In genomic region chr17:44522906-44523305, GRCm38 (mm10) we compare ENCODE assay signal across 16 mouse cellular contexts.
DNase-seq lines count a peak whose midpoint lies in the region; ATAC-seq and TF ChIP-seq lines count a peak whose summit lies in the region.
"Had no signal": no experiment of that assay in that cellular context is flagged by ENCODE, and none has a peak within 500 bp of the region (broad histone marks: within the 10 kb centered on the region; RNA-seq: fewer than 3 reads in every experiment).

No protein-coding gene starts in this region.

- H3K9ac ChIP-seq in embryonic facial prominence, embryonic 14.5 days (ENCODE audit: low read depth, low read length) = no peak overlapping the region
- H3K9ac ChIP-seq in kidney, embryonic 16.5 days (replicated peaks; ENCODE audit: low read length) = no peak overlapping the region
- H3K9ac ChIP-seq: embryonic facial prominence, embryonic 13.5 days; forebrain, embryonic 12.5 days; heart, embryonic 15.5 days had no signal

- H3K27ac ChIP-seq in embryonic facial prominence, embryonic 14.5 days (replicated peaks; ENCODE audit: low read depth, low read length) = no peak overlapping the region
- no peak overlapping the region for H3K27ac ChIP-seq in embryonic facial prominence, embryonic 10.5 days (replicated peaks)
- H3K27ac ChIP-seq in kidney, adult 2 months (ENCODE audit: insufficient read depth, low read depth, low read length) = no peak overlapping the region
- no peak overlapping the region for H3K27ac ChIP-seq in kidney, embryonic 16.5 days (ENCODE audit: low read length)
- H3K27ac ChIP-seq: embryonic facial prominence, embryonic 13.5 days; forebrain, embryonic 12.5 days; heart, embryonic 15.5 days; midbrain, embryonic 10.5 days had no signal

- no peak overlapping the region for H3K4me3 ChIP-seq in embryonic facial prominence, embryonic 14.5 days (ENCODE audit: low read depth, low read length)
- no peak overlapping the region for H3K4me3 ChIP-seq in embryonic facial prominence, embryonic 10.5 days
- H3K4me3 ChIP-seq in kidney, adult 2 months (ENCODE audit: insufficient read depth, low read depth, low read length) = no peak overlapping the region
- no peak overlapping the region for H3K4me3 ChIP-seq in kidney, embryonic 16.5 days (ENCODE audit: low read length)
- H3K4me3 ChIP-seq: embryonic facial prominence, embryonic 13.5 days; forebrain, embryonic 12.5 days; heart, embryonic 15.5 days; midbrain, embryonic 10.5 days; myocyte had no signal

- WGBS in embryonic facial prominence, embryonic 14.5 days = 61% methylated on average over 5 of the region's 5 CpGs
- WGBS in embryonic facial prominence, embryonic 10.5 days = 71% methylated on average over 5 of the region's 5 CpGs
- 57% methylated on average over 5 of the region's 5 CpGs for WGBS in kidney, adult 2 months
- 44% methylated on average over 5 of the region's 5 CpGs for WGBS in kidney, embryonic 16.5 days

- peak; percentile 61 for DNase-seq in embryonic facial prominence, embryonic 14.5 days (ENCODE audit: low spot score)
- DNase-seq in embryonic facial prominence, embryonic 10.5 days (ENCODE audit: low spot score) = no peak
- DNase-seq in kidney, adult 2 months = peak; percentile 27
- peak; percentile 51 for DNase-seq in 3T3-L1 (ENCODE audit: low read depth, low spot score)
- peak; percentile 74 for DNase-seq in adrenal gland, postnatal 14 days
- DNase-seq in right cerebral cortex, adult 2 months (ENCODE audit: low spot score in 2 of 2) = no peak
- no peak for DNase-seq in layer of hippocampus, postnatal 14 days (ENCODE audit: low spot score in 2 of 2)
- DNase-seq: B cell, adult 2 months; cerebellum, adult 8-10 months had no signal

- H3K36me3 ChIP-seq in embryonic facial prominence, embryonic 14.5 days (ENCODE audit: control insufficient read depth, insufficient read depth, low read length) = no peaks in the 10 kb centered on the region
- H3K36me3 ChIP-seq in embryonic facial prominence, embryonic 10.5 days (replicated peaks) = no peaks in the 10 kb centered on the region
- no peaks in the 10 kb centered on the region for H3K36me3 ChIP-seq in kidney, adult 2 months (ENCODE audit: control insufficient read depth, insufficient read depth, low read length)
- no peaks in the 10 kb centered on the region for H3K36me3 ChIP-seq in kidney, embryonic 16.5 days (ENCODE audit: insufficient read depth, low read length)
- H3K36me3 ChIP-seq: forebrain, embryonic 12.5 days; heart, embryonic 15.5 days; midbrain, embryonic 10.5 days had no signal

- no peak overlapping the region for H3K4me2 ChIP-seq in embryonic facial prominence, embryonic 14.5 days (ENCODE audit: low read depth, low read length)
- no peak overlapping the region for H3K4me2 ChIP-seq in kidney, embryonic 16.5 days (replicated peaks; ENCODE audit: low read depth, low read length)
- H3K4me2 ChIP-seq: embryonic facial prominence, embryonic 13.5 days; forebrain, embryonic 12.5 days; heart, embryonic 15.5 days; liver, embryonic 11.5 days had no signal

- H3K4me1 ChIP-seq in embryonic facial prominence, embryonic 14.5 days (ENCODE audit: control insufficient read depth, insufficient read depth, low read length) = 0 out of 2 replicates have a peak, but pooled peaks cover 8% of the 10 kb centered on the region
- peaks cover 17% of the 10 kb centered on the region for H3K4me1 ChIP-seq in embryonic facial prominence, embryonic 10.5 days
- H3K4me1 ChIP-seq in kidney, adult 2 months (ENCODE audit: control insufficient read depth, insufficient read depth, low read length) = peaks cover 2% of the 10 kb centered on the region; the same call in 1 of the 2 replicates
- peaks cover 12% of the 10 kb centered on the region; the same call in 1 of the 2 replicates for H3K4me1 ChIP-seq in kidney, embryonic 16.5 days (ENCODE audit: insufficient read depth, low read length)
- H3K4me1 ChIP-seq: forebrain, embryonic 12.5 days; heart, embryonic 15.5 days; midbrain, embryonic 10.5 days had no signal

- H3K27me3 ChIP-seq in embryonic facial prominence, embryonic 14.5 days (replicated peaks; ENCODE audit: control insufficient read depth, insufficient read depth, low read length) = no peaks in the 10 kb centered on the region
- H3K27me3 ChIP-seq in embryonic facial prominence, embryonic 10.5 days (replicated peaks; ENCODE audit: low read depth, poor library complexity, severe bottlenecking) = no peaks in the 10 kb centered on the region
- no peaks in the 10 kb centered on the region for H3K27me3 ChIP-seq in kidney, adult 2 months (replicated peaks; ENCODE audit: control insufficient read depth, insufficient read depth, low read length)
- H3K27me3 ChIP-seq in kidney, embryonic 16.5 days (ENCODE audit: insufficient read depth, low read length) = no peaks in the 10 kb centered on the region
- H3K27me3 ChIP-seq: embryonic facial prominence, embryonic 13.5 days; forebrain, embryonic 12.5 days; heart, embryonic 15.5 days had no signal

- no peak for TF ChIP-seq CTCF in kidney, adult 2 months (conservative IDR thresholded peaks at IDR 0.05; ENCODE audit: insufficient read depth, insufficient read length, low read depth, low read length)

- TF ChIP-seq POLR2A in kidney, adult 2 months (IDR thresholded peaks at IDR 0.05; ENCODE audit: low read depth, low read length) = no peak

- no peak for ATAC-seq in embryonic facial prominence, embryonic 14.5 days (ENCODE audit: low read depth)
- no peak for ATAC-seq in kidney, embryonic 16.5 days (ENCODE audit: low FRiP score, low TSS enrichment)

- H3K9me3 ChIP-seq in embryonic facial prominence, embryonic 14.5 days (ENCODE audit: control insufficient read depth, low read length) = no peaks in the 10 kb centered on the region; the same call in 1 of the 2 replicates
- 0 out of 2 replicates have a peak, but pooled peaks cover 3% of the 10 kb centered on the region for H3K9me3 ChIP-seq in embryonic facial prominence, embryonic 10.5 days
- H3K9me3 ChIP-seq in kidney, embryonic 16.5 days (ENCODE audit: low read length) = no peaks in the 10 kb centered on the region
- H3K9me3 ChIP-seq: embryonic facial prominence, embryonic 13.5 days; forebrain, embryonic 12.5 days; heart, embryonic 15.5 days; midbrain, embryonic 10.5 days had no signal

Comparison
In these comparisons a context has a peak if more than half of its experiments do, and no peak if none do; other contexts are left out.
1. DNase-seq: peak in embryonic facial prominence, embryonic 14.5 days (single experiment), kidney, adult 2 months (single experiment), 3T3-L1 (single experiment) and adrenal gland, postnatal 14 days (single experiment); none in embryonic facial prominence, embryonic 10.5 days (single experiment), right cerebral cortex, adult 2 months (0 of 2) and layer of hippocampus, postnatal 14 days (0 of 2).